Mouse (Mus musculus): ENCODE results near the gene Shisa9.
"Not testable (repeated sequence)": the region's sequence is repeated elsewhere in the genome, so short reads cannot be mapped to it uniquely, and the experiment has no call there.

DNA sequence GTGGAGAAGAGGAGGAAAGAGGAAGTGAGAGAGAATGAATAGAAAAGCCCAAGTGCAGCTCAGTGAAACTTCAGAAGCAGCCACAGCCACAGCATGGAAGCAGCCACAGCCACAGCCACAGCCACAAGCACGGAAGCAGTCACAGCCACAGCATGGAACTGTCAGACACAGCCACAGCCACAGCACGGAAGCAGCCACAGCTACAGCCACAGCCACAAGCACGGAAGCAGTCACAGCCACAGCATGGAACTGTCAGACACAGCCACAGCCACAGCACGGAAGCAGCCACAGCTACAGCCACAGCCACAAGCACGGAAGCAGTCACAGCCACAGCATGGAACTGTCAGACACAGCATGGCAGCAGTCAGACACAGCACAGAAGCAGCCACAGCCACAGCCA, 17.1 kb upstream of the Shisa9 start:
- not testable (repeated sequence) for TF ChIP-seq CTCF (IDR thresholded peaks at IDR 0.05; ENCODE audit: low read depth, low read length); POLR2A (IDR thresholded peaks at IDR 0.05; ENCODE audit: borderline replicate concordance, low read depth, low read length)
